Mouse (Mus musculus): Measurements from ENCODE around the gene Ralgps1. TPM values are rescaled to one million over a fixed set of nuclear protein-coding genes. Genes with fewer than 3 reads are reported as not detected.

Ralgps1 gene
- 12.6 TPM for polyA plus RNA-seq (2014; fragmentation: Illumina TruSeq; extraction: RNeasy Lipid Tissue Mini Kit (QIAGEN cat#74804); ENCODE audit: low read depth, low replicate concordance)

GRCm38 (mm10) chr2:33370777-33371647, at the start of gene Ralgps1:
Gene Ralgps1 (minus strand): TSS chr2:33371486.

GRCm38 (mm10) chr2:33215700-33216509, 155.4 kb downstream of the Ralgps1 start, which contains the start of gene Angptl2:
Gene Angptl2 (plus strand): TSS chr2:33216069.

GRCm38 (mm10) chr2:33131500-33132092, 239.7 kb downstream of the Ralgps1 start, which contains the start of gene Garnl3:
Gene Garnl3 (minus strand): TSS chr2:33131654.

Other genes starting within 250 kb of the Ralgps1 start
- gene Garnl3, start 239.8 kb downstream of the Ralgps1 start, polyA plus RNA-seq (2014; fragmentation: Illumina TruSeq; extraction: RNeasy Lipid Tissue Mini Kit (QIAGEN cat#74804); ENCODE audit: low read depth, low replicate concordance) = 2.3 TPM
- 11.2 TPM for gene Angptl2, start 155.4 kb downstream of the Ralgps1 start, polyA plus RNA-seq (2014; fragmentation: Illumina TruSeq; extraction: RNeasy Lipid Tissue Mini Kit (QIAGEN cat#74804); ENCODE audit: low read depth, low replicate concordance)
- gene Zbtb34, start 59.8 kb upstream of the Ralgps1 start, polyA plus RNA-seq (2014; fragmentation: Illumina TruSeq; extraction: RNeasy Lipid Tissue Mini Kit (QIAGEN cat#74804); ENCODE audit: low read depth, low replicate concordance) = 8.0 TPM
- 34.9 TPM for gene Zbtb43, start 97.1 kb upstream of the Ralgps1 start, polyA plus RNA-seq (2014; fragmentation: Illumina TruSeq; extraction: RNeasy Lipid Tissue Mini Kit (QIAGEN cat#74804); ENCODE audit: low read depth, low replicate concordance)